Mouse (Mus musculus) thymus, postnatal 14 days (tissue): ENCODE results near the gene Gm17662.

Experiments used
- DNase-seq: peaks from one replicate; pipeline ENCODE4 v3.0.0; 2021

Gm17662 gene

GRCm38 (mm10) chr4:104857029-104857428 lies at the start of gene Gm17662:
Gene Gm17662 (plus strand): TSS chr4:104857329.
- no peak for DNase-seq

DNA sequence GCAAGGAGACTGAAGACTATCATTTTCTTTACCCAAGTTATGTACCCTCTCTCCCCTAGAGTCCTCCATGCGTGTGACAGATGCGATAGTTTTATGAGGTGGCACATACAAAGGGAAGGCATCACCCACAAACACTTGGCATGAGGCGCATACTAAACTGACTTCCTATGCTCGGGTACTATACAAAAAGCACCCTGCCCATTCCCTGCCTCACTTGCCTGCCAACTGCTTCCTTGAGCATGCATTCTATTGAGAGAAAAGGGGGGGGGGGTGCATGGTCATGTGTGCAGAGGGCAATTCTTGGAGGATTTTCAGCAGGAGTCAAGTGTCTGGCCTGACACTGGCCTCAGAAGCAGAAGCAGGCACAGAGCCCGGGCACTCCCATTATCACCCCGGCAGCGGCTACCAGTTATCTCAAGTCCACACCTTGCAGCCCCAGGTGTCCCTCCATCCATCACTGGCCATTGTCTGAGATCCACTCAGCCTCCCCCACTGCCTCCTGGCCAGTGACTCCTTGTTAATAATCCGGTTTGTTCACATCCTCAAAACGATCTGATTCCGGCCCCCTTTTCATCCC lies 46.3 kb upstream of the Gm17662 start:
- DNase-seq: no peak

- DNase-seq: no peak
These were observed 43.5 kb upstream of the Gm17662 start for GRCm38 (mm10) chr4:104813617-104814016.

GRCm38 (mm10) chr4:104816519-104817232 lies 40.5 kb upstream of the Gm17662 start:
- DNase-seq: no peak

DNA sequence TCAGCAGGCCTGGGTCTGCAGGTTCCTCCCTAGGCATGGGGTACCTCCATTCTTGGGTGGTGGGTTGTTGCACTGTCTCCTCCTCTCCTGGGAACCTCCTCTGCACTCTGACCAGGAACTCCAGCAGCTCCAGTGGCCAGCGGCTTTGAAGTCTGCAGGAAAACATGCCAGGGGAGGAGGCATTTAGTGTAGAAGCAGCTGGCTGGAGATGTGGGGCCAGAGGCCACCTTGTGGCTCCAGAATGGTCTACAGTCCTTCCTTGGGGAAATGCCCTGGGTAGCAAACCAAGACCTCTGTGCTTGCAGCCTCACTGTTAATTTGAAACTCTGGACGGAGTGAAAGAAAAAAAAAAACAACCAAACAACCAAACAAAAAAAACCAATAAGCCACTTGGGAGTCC lies 39.6 kb upstream of the Gm17662 start:
- no peak for DNase-seq

- no peak for DNase-seq
These were observed 38.1 kb upstream of the Gm17662 start for GRCm38 (mm10) chr4:104818986-104819385.

DNA sequence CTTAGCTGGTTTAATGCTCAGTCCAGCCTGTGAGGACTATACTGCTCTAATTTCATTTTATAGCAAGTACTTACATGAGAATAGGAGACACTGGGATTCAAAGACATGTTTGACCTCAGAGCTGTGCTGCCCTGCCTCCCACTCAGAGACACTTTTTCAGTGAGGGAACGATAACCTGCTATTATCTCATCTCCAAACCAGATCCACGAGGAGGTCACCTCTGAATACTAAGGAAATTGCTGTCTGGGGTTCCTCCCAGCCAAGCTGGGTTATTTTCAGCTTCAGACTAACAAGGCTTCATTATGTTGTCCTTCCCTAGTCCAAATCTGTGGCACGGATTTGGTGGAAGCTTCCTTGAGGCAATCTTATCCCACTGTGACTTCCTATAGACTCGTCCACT lies 37.2 kb upstream of the Gm17662 start:
- DNase-seq: no peak

DNA sequence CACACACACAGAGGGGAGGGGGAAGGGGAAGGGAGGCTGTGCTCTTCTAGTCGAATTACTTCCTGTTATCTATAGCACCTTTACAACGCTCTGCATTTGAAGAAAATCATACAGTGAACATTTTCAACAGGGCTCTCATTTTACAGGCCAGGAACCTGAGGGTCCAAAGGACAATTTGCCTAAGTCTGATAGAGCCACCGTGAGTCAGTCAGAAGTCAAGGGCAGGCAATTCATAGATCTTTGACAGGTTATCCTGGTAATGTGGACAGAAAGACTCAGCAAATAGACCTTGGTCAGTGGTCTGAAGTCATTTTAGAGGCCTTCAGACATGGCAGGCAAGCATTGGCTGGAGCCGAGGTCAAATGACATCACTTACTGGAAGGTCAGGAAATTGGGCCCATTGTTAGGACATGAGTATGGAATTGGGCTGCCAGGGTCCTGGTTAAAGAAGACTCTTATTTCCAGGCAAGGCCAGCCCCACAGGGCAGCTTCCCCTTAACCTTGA lies 33.5 kb upstream of the Gm17662 start:
- DNase-seq: no peak

DNA sequence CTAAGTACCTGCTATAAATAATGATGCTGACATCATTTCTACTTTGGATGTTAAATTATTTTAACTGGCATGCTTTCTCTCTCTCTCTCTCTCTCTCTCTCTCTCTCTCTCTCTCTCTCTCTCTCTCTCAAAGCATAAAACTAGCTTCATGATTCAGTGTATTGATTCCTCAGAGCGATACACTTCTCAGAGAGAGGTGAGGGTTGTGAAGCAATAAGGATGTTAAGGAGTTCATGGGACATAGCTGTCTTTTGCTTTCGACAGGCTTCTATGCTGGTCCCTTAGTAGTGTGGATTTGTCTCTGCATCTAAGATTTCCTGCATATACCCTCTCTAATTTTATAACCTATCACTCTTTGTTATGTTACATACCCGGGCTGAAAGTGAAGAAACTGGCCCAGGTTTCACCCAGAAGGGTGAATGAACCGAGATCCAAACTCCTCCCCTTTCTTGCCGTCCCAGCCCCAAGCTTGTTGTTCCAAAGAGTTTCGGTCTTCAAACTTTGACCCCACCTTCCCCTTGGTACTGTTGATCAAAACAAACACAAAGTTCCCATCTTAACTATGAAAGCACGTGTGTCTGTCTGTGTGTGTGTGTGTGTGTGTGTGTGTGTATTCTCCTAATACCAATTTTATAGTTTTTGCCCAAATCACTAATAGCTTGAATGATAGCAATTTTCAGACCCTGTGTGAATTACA lies 32.6 kb upstream of the Gm17662 start:
- DNase-seq: no peak

DNA sequence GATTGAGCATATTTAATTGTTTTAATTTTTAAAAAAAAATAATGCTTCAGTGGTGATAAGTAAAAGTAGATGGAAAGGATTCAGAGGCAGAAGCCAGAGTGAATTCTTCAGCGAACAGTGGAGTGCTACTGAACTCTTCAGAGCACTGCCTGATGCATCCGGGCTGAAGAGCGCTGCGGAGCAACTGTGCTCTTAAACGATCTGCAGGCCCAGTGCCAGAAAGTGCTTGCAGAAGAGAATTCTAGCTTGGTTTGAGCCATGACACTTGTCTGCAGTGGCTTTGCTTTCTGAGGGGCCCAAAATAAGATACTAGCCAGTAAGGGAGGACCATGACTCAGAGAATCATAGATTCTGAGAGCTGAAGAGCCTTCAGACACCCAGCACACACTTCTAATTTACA lies 28.2 kb upstream of the Gm17662 start:
- no peak for DNase-seq

DNA sequence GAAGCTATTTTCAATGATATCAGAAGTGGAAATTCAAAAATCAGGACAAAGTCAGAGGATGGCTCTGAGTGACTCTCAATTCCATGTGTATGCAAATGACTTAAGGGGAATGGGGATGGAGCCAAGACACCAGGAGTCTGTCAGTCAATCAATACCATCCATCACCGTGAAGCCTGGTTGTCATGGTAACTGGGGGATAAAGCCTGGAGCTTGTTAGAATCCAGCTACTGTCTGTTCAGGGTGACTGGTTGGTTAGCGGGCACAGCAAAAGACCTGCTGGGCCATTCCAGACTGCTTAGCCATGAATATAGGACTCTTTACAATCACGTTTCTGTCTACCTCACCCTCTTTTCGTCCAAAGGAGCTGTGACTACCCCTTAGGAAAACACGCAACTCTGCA lies 22.0 kb upstream of the Gm17662 start:
- DNase-seq: no peak

GRCm38 (mm10) chr4:104838342-104838741 lies 18.8 kb upstream of the Gm17662 start:
- DNase-seq: no peak

- DNase-seq: no peak
These were observed 14.9 kb upstream of the Gm17662 start for GRCm38 (mm10) chr4:104842204-104842603.

GRCm38 (mm10) chr4:104843546-104843945 lies 13.6 kb upstream of the Gm17662 start:
- no peak for DNase-seq

- no peak for DNase-seq
These were observed 1.9 kb upstream of the Gm17662 start for GRCm38 (mm10) chr4:104855216-104855615.

- DNase-seq: no peak
These were observed 694 bp downstream of the Gm17662 start for GRCm38 (mm10) chr4:104857823-104858222.

GRCm38 (mm10) chr4:104861241-104861640 lies 4.1 kb downstream of the Gm17662 start:
- no peak for DNase-seq

- DNase-seq: no peak
These were observed 7.3 kb downstream of the Gm17662 start for GRCm38 (mm10) chr4:104864397-104864796.

DNA sequence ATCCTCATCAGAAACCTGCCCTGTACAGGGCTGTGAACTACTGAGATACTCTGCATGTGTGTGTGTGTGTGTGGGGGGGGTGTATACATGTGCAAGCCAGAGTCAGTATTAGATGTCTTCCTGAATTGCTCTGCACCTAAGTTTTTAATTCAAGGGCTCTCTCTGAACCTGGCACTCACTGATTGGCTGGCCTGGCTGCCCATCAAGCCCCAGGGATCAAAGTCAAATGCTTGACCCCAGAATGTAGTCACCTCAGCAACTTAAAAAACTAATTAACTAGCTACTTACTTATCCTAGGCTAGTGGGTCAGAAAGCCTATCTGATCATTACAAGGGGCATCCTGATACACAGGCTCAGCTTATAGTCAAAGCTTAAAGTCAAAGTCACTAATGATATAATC lies 12.5 kb downstream of the Gm17662 start:
- DNase-seq: no peak

- no peak for DNase-seq
These were observed 13.1 kb downstream of the Gm17662 start for GRCm38 (mm10) chr4:104870196-104870595.

DNA sequence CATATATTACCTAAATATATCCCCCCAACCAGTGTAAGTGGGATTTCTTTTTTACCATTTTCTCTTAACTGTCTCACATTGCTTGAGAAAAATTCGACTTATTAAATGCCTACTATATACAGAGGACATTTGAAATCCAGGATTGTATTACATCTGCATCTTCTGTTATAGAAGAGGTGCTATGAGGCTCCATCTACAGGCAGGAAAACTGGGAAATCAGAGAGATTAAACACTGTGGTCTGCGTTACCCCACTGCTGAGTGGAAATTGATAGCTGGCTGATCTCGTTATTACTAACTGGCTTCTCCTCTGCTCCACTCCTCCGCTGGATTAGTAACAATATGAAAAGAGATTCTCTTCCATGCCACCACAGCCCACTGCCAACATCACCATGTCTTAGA lies 18.7 kb downstream of the Gm17662 start:
- DNase-seq: no peak

DNA sequence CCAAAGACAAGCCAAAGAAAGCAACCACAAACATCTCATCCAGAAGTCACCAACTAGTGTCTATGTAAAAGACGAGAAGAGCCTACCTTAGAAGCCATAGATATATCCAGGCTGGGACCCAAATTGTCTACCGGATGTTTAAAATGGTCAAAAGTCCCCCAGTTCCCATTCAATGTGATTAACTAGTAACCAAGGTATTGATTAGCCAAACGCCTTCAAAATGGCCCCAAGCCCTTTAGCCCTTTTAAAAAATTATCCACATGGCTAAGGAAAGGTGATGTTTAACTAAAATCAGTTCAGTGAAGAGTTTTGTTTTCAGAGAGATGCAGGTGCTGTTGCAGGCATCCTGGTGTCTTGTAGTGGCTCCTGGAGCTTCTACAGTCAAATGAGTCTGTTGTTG lies 19.2 kb downstream of the Gm17662 start, which contains the start of gene C8a:
TSS of gene C8a (minus strand) at position 76 of the 400 bp plus-strand sequence.
- DNase-seq: no peak

DNA sequence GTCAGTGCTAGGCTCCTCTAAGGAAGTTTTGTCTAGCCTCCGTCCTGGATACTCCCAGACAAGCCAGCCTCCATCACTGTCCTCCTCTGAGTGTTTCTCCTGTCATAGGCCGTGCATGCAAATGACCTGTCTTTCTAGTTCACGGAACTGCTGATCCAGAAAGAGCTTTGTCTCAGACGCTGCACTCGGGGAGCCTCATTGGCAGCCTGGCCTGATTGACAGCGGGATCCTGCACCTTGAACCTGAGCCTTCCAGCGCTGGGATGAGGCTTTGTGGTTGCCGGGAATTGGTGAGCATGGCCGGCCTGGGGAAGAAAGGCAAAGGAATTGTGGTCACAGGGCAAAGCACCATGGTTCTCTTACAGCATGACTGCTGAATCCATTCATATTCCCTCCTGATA lies 30.4 kb downstream of the Gm17662 start:
- no peak for DNase-seq
